In genomic region chr17:80325456-80325855, GRCm38 (mm10) we compare ENCODE assay signal across 20 mouse cellular contexts. TPM values are rescaled to one million over a fixed set of nuclear protein-coding genes. Genes with fewer than 3 reads are reported as not detected.
"Had no signal": no experiment of that assay in that cellular context is flagged by ENCODE, and none has a peak within 500 bp of the region (broad histone marks: within the 10 kb centered on the region; RNA-seq: fewer than 3 reads in every experiment).

No protein-coding gene starts in this region.

- H3K4me2 ChIP-seq: liver, embryonic 15.5 days; lung, embryonic 15.5 days; midbrain, embryonic 11.5 days; midbrain, embryonic 13.5 days; midbrain, embryonic 15.5 days; neural tube, embryonic 12.5 days; stomach, embryonic 15.5 days had no signal

- H3K9me3 ChIP-seq: liver, embryonic 15.5 days; lung, embryonic 15.5 days; megakaryocyte, embryonic 14.5 days; midbrain, embryonic 13.5 days; midbrain, embryonic 15.5 days; neural tube, embryonic 12.5 days; stomach, embryonic 15.5 days had no signal

- DNase-seq: lung, adult 2 months; lung, postnatal 14 days; lung, postnatal 36 days; right cerebral cortex, postnatal 14 days; thymus, adult 2 months; thymus, postnatal 25 days; thymus, postnatal 4 days had no signal

- H3K4me3 ChIP-seq: liver, embryonic 15.5 days; lung, embryonic 15.5 days; megakaryocyte, embryonic 14.5 days; midbrain, embryonic 13.5 days; midbrain, embryonic 15.5 days; neural tube, embryonic 12.5 days; stomach, embryonic 15.5 days had no signal

- H3K4me1 ChIP-seq: liver, embryonic 15.5 days; lung, embryonic 15.5 days; midbrain, embryonic 13.5 days; midbrain, embryonic 15.5 days; neural tube, embryonic 12.5 days; stomach, embryonic 15.5 days had no signal

- H3K36me3 ChIP-seq: liver, embryonic 15.5 days; lung, embryonic 15.5 days; midbrain, embryonic 13.5 days; midbrain, embryonic 15.5 days; neural tube, embryonic 12.5 days; stomach, embryonic 15.5 days had no signal

- H3K9ac ChIP-seq: liver, embryonic 15.5 days; lung, embryonic 15.5 days; midbrain, embryonic 13.5 days; midbrain, embryonic 15.5 days; neural tube, embryonic 12.5 days; stomach, embryonic 15.5 days had no signal

- ATAC-seq: lung, postnatal 0 days; midbrain, embryonic 13.5 days; midbrain, embryonic 15.5 days had no signal

- H3K27ac ChIP-seq: liver, embryonic 15.5 days; lung, embryonic 15.5 days; macrophage; midbrain, embryonic 13.5 days; midbrain, embryonic 15.5 days; neural tube, embryonic 12.5 days; stomach, embryonic 15.5 days; stomach, postnatal 0 days had no signal

- H3K27me3 ChIP-seq: liver, embryonic 15.5 days; lung, embryonic 15.5 days; midbrain, embryonic 13.5 days; midbrain, embryonic 15.5 days; neural tube, embryonic 12.5 days; stomach, embryonic 15.5 days had no signal

RNA-seq across cellular contexts. Expression of gene Arhgef33, which starts 18.2 kb away (rescaled TPM):
- polyA plus RNA-seq: liver, embryonic 15.5 days had no signal

RNA-seq across cellular contexts. Expression of gene Gm10190, which starts 47.9 kb away (rescaled TPM):
- polyA plus RNA-seq: liver, embryonic 15.5 days; lung, adult 2 months; macrophage; spleen, adult 2 months; thymus, adult 2 months; urinary bladder, adult 2 months had no signal
